Mouse (Mus musculus): ENCODE measurements at regions not wholly inside any gene's neighbourhood (a gene's known extent, or its start where the extent isn't known, plus 50 kb on each side); places are given as distances from the start of the nearest gene placed in this dataset.

- Histone ChIP-seq H3K79me2 (ENCODE audit: inconsistent target) (no peaks in the 10 kb centered on the region), H3K27ac (no peak overlapping the region), H3K4me3 (ENCODE audit: inconsistent target) (no peak overlapping the region), H3K36me3 (ENCODE audit: inconsistent target) (no peaks in the 10 kb centered on the region)
- WGBS (ENCODE audit: missing documents): 96% methylated on average over 8 of the region's 8 CpGs
Observed at GRCm38 (mm10) chr14:46034301-46034700, 344.9 kb upstream of the Gm15217 start.

DNA sequence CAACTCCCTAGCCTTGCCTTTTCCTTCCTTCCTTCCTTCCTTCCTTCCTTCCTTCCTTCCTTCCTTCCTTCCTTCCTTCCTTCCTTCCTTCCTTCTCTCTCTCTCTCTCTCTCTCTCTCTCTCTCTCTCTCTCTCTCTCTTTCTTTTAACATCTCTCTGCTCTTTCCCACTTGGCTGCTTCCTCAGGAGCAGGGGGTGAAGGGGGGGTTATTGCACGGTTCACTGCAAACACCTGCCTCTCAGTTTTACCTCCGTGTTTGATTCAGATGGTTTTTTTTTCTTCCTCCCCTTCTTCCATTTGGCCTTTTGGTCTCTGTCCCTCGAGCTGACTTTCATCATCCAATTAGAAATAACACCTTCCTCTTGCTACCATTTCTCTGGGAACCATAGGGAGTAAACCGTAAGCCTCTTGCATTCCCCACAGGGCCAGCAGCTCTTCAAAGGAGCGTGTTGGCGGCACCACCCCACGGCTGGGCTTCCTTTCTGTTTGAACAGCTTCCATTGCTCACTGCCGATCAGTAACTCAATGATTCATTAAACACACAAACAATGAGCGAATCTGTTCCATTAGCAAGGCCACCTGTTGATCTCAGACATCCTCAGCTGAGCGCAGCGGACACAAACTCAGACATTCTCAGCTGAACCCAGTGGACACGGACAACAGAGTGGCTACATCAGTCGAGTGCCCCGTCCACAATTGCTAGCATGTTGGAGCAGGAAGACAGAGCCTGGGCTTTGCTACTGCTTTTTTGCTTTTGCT, 318.4 kb upstream of the Gm15217 start:
- Histone ChIP-seq H3K79me2 (ENCODE audit: inconsistent target) (no peaks in the 10 kb centered on the region), H3K27ac (no peak overlapping the region), H3K4me3 (ENCODE audit: inconsistent target) (no peak overlapping the region), H3K36me3 (ENCODE audit: inconsistent target) (no peaks in the 10 kb centered on the region)
- WGBS (ENCODE audit: missing documents): 55% methylated on average over 14 of the region's 14 CpGs

GRCm38 (mm10) chr14:46067102-46067801, 312.0 kb upstream of the Gm15217 start:
- WGBS (ENCODE audit: missing documents): 85% methylated on average over 5 of the region's 5 CpGs
- Histone ChIP-seq H3K79me2 (ENCODE audit: inconsistent target) (no peaks in the 10 kb centered on the region), H3K36me3 (ENCODE audit: inconsistent target) (no peaks in the 10 kb centered on the region), H3K4me3 (ENCODE audit: inconsistent target) (no peak overlapping the region), H3K27ac (no peak overlapping the region)

- no peak overlapping the region for H3K27ac ChIP-seq
- H3K36me3 ChIP-seq (ENCODE audit: inconsistent target): no peaks in the 10 kb centered on the region
- H3K79me2 ChIP-seq (ENCODE audit: inconsistent target): no peaks in the 10 kb centered on the region
- 78% methylated on average over 5 of the region's 5 CpGs for WGBS (ENCODE audit: missing documents)
- no peak overlapping the region for H3K4me3 ChIP-seq (ENCODE audit: inconsistent target)
Observed at GRCm38 (mm10) chr14:46071244-46071643, 308.0 kb upstream of the Gm15217 start.

DNA sequence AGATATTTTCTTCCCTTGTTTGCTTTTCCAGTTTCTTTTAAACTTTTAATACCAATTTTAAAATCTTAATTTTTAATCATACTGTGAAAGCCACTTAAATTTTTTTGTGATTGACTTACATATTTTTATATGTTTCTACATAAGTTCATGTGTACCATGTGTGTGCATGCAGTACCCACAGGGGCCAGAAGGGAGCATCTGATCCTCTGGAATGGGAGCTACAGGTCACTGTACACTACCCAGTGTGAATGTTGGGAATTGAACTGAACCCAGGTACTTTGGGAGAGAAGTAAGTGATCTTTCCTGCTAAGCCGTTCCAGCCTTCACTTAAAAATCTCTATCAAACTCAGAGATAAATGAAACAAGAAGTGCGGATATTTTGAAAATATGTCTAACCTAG, 302.5 kb upstream of the Gm15217 start:
- 100% methylated on average over 2 of the region's 2 CpGs for WGBS (ENCODE audit: missing documents)
- no peak overlapping the region for H3K4me3 ChIP-seq (ENCODE audit: inconsistent target)
- no peak overlapping the region for H3K27ac ChIP-seq
- H3K79me2 ChIP-seq (ENCODE audit: inconsistent target): no peaks in the 10 kb centered on the region
- H3K36me3 ChIP-seq (ENCODE audit: inconsistent target): no peaks in the 10 kb centered on the region

GRCm38 (mm10) chr14:46077406-46078131, 301.6 kb upstream of the Gm15217 start:
- H3K4me3 ChIP-seq (ENCODE audit: inconsistent target): no peak overlapping the region
- 89% methylated on average over 11 of the region's 11 CpGs for WGBS (ENCODE audit: missing documents)
- no peaks in the 10 kb centered on the region for H3K36me3 ChIP-seq (ENCODE audit: inconsistent target)
- H3K27ac ChIP-seq: no peak overlapping the region
- no peaks in the 10 kb centered on the region for H3K79me2 ChIP-seq (ENCODE audit: inconsistent target)

GRCm38 (mm10) chr14:46082646-46083045, 296.6 kb upstream of the Gm15217 start:
- H3K36me3 ChIP-seq (ENCODE audit: inconsistent target): no peaks in the 10 kb centered on the region
- no peaks in the 10 kb centered on the region for H3K79me2 ChIP-seq (ENCODE audit: inconsistent target)
- H3K4me3 ChIP-seq (ENCODE audit: inconsistent target): no peak overlapping the region
- WGBS (ENCODE audit: missing documents): 91% methylated on average over 5 of the region's 5 CpGs
- H3K27ac ChIP-seq: no peak overlapping the region

DNA sequence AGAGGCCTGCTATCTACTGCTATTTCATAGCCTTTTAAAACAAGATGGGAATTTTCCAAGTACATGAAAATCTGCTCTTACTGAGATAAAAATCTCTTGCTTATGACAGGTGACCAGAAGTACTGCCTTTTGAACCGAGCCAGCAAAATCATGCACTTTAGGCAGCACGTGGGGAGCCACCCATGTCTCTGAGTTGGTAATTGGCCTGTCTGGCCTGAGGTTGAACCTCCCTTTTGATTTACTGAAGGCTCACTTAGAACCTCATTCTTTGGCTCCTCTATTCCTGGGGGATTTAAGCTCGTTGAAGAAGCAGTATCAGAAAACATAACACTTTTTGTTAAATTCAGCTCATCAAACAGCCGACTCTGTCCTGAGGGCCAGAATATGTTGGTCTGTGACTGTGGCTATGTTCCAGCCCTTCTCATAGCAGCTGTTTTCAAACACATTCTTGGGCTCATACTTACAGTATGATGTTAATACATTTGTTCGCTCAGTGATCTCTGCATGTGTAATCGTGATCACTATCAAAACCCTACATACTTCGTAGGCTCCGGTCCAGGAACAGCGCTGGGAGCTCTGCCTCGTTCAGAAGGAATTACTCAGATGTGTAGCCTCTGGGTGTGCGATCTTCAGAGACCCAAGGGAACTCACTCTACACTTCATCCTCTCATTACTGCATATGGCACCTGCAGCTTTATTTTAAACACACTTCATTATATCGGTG, 290.1 kb upstream of the Gm15217 start:
- 84% methylated on average over 12 of the region's 12 CpGs for WGBS (ENCODE audit: missing documents)
- no peaks in the 10 kb centered on the region for H3K36me3 ChIP-seq (ENCODE audit: inconsistent target)
- H3K27ac ChIP-seq: no peak overlapping the region
- H3K79me2 ChIP-seq (ENCODE audit: inconsistent target): no peaks in the 10 kb centered on the region
- no peak overlapping the region for H3K4me3 ChIP-seq (ENCODE audit: inconsistent target)

- Histone ChIP-seq H3K79me2 (ENCODE audit: inconsistent target) (no peaks in the 10 kb centered on the region), H3K4me3 (ENCODE audit: inconsistent target) (no peak overlapping the region)
- 43% methylated on average over 3 of the region's 3 CpGs for WGBS (ENCODE audit: missing documents)
Observed at GRCm38 (mm10) chr14:46115950-46116349, 263.3 kb upstream of the Gm15217 start.

DNA sequence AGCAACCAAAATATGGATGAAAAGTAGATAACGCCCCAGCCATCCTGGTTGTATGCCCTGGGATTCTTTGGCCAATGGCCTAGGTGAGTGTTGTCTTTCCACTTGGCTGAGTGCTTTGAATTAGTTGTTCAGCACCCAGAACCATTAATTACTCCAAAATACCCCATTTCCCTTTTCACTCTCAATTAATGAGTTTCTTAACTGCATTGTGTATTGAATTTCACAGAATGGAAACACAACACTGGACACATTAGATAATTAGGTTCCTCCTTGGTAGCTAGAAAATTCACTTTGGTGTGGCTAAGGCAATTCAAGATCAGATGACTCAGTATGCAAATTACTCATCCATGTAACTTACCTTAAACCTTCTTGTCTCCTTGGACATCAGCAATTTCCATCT, 252.7 kb upstream of the Gm15217 start:
- 100% methylated on average over 1 of the region's 1 CpGs for WGBS (ENCODE audit: missing documents)
- no peaks in the 10 kb centered on the region for H3K36me3 ChIP-seq (ENCODE audit: inconsistent target)

More at GRCm38 (mm10) chr14:46115950-46116349, 263.3 kb upstream of the Gm15217 start:
- Histone ChIP-seq H3K27ac (no peak overlapping the region), H3K36me3 (ENCODE audit: inconsistent target) (no peaks in the 10 kb centered on the region)

GRCm38 (mm10) chr14:46129762-46130161, 249.5 kb upstream of the Gm15217 start:
- WGBS (ENCODE audit: missing documents): 83% methylated on average over 3 of the region's 3 CpGs
- Histone ChIP-seq H3K27ac (no peak overlapping the region), H3K36me3 (ENCODE audit: inconsistent target) (no peaks in the 10 kb centered on the region), H3K4me3 (ENCODE audit: inconsistent target) (no peak overlapping the region), H3K79me2 (ENCODE audit: inconsistent target) (no peaks in the 10 kb centered on the region)

More for the DNA sequence above, 252.7 kb upstream of the Gm15217 start:
- H3K4me3 ChIP-seq (ENCODE audit: inconsistent target): no peak overlapping the region
- no peaks in the 10 kb centered on the region for H3K79me2 ChIP-seq (ENCODE audit: inconsistent target)
- no peak overlapping the region for H3K27ac ChIP-seq

DNA sequence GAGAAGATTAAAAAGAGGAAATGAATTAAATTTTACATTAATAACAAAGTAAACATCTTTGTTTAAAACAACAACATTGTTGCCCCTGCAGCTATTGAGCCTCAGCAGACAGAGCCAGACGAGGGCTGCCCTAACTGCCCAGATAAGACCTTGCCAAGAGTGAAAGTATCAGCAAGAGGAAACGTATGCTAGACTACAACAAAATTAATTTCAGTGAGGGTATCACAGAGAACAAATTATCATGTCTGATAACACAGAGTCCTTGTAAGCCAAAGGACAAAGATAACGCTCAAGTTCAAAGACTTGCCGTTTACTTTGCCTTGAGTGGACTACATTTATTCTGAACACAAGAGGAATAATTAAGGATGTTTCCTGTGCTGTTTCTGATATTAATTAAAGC, 235.0 kb upstream of the Gm15217 start:
- H3K4me3 ChIP-seq (ENCODE audit: inconsistent target): no peak overlapping the region
- 58% methylated on average over 4 of the region's 4 CpGs for WGBS (ENCODE audit: missing documents)
- no peaks in the 10 kb centered on the region for H3K36me3 ChIP-seq (ENCODE audit: inconsistent target)
- H3K79me2 ChIP-seq (ENCODE audit: inconsistent target): no peaks in the 10 kb centered on the region
- H3K27ac ChIP-seq: no peak overlapping the region

- 78% methylated on average over 6 of the region's 6 CpGs for WGBS (ENCODE audit: missing documents)
- Histone ChIP-seq H3K27ac (no peak overlapping the region), H3K79me2 (ENCODE audit: inconsistent target) (no peaks in the 10 kb centered on the region), H3K4me3 (ENCODE audit: inconsistent target) (no peak overlapping the region), H3K36me3 (ENCODE audit: inconsistent target) (no peaks in the 10 kb centered on the region)
Observed at GRCm38 (mm10) chr14:46144707-46145106, 234.5 kb upstream of the Gm15217 start.

DNA sequence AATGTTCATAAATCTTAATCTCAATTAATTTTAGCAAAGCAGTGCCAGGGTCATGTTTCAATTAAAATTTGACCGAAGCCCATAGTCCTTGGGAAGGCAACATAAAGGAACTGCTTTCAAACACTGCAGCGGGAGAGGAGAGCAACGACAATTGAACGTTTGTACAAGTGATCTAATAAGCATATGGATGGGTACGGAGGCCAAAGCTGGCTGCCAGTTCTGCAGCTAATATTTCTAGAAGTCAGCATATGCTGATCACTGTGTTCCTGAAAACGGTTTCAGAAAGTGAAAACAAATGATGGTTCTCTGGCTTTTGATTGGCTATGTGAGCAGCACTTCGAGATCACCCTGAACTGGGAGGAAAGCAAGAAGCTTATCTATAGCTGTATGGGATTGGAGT, 233.6 kb upstream of the Gm15217 start:
- no peaks in the 10 kb centered on the region for H3K79me2 ChIP-seq (ENCODE audit: inconsistent target)
- no peaks in the 10 kb centered on the region for H3K36me3 ChIP-seq (ENCODE audit: inconsistent target)
- H3K4me3 ChIP-seq (ENCODE audit: inconsistent target): no peak overlapping the region
- WGBS (ENCODE audit: missing documents): 78% methylated on average over 7 of the region's 7 CpGs
- H3K27ac ChIP-seq: no peak overlapping the region
